Mouse (Mus musculus) embryo, embryonic 11 days (tissue): ENCODE measurements around the gene Gm10392.

Source experiments
- DNase-seq: peaks from one replicate; pipeline ENCODE4 v3.0.0-alpha.2; 2015

Gm10392 gene

DNA sequence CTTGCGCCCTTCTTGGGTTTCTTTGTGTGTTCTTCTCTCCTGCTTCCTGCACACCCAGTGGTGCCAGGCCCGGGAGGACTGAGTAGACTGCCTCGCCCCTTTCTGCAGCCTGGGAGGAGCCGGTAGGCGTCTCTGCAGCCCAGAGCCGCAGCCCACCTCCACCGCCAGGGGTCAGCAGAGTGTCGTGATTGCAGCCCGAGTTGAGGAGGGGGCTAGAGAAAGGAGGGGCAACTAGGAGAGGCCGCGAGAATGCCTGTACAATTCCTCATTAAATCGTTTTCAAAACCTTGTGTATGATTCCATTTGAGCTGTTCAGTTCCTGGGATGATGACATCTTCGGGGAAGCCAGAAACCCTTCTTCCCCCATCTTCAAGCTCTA is 27.9 kb downstream of the Gm10392 start:
- peak; percentile 95 for DNase-seq

DNA sequence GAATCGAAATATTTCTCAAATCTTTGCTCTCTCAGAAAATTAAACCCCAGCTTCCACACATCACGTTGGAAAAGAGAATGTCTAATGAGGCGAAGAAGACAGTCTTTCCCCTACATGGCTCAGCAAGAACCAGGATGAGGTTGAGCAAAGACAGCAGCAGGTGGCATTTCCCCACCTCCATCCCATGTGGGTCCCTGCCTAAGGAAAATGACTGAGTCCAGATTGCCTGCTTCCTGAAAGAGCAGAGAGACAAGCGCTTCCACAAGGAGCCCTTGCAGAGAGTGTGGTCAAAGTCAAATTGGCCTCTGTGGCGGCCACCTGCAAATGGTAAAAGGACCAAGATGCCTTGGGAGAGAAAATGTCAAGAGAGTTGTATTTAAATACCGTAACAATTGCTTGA is 28.5 kb downstream of the Gm10392 start:
- DNase-seq: no peak

DNA sequence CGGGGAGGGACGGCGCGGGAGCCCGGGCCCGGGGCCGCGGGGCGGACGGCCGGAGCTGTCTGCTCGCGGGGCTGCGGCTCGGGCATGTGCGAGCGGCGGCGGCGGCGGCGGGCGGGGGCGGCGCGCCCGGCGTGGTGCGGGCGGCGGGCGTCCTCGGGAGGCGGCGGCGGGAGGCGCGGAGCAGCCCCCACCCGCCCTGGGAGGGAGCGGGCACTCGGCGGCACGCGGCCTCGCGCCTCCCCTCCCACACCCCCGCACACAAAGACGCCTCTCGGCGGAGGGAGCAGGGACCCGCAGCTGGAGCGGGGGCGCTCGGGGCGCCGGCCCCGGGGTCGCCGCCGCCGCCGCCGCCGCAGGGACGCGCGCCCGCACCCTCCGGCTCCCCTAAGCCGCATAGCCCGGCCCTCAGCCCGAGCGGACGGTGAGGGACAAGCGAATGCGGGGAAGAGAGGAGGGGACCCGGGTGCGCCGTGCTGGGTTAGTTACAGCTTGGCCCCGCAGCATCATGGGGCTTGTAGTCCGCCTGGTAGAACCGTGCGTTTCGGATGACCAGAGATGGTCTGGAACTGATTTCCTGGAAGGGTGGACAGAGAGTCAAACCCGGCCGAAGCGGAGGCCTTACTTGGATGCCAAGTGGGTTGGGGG is 29.3 kb downstream of the Gm10392 start, which contains the start of gene Ankrd13b:
Gene Ankrd13b (minus strand): TSS at position 88 of the 645 bp plus-strand sequence.
- DNase-seq: peak; percentile 91

DNA sequence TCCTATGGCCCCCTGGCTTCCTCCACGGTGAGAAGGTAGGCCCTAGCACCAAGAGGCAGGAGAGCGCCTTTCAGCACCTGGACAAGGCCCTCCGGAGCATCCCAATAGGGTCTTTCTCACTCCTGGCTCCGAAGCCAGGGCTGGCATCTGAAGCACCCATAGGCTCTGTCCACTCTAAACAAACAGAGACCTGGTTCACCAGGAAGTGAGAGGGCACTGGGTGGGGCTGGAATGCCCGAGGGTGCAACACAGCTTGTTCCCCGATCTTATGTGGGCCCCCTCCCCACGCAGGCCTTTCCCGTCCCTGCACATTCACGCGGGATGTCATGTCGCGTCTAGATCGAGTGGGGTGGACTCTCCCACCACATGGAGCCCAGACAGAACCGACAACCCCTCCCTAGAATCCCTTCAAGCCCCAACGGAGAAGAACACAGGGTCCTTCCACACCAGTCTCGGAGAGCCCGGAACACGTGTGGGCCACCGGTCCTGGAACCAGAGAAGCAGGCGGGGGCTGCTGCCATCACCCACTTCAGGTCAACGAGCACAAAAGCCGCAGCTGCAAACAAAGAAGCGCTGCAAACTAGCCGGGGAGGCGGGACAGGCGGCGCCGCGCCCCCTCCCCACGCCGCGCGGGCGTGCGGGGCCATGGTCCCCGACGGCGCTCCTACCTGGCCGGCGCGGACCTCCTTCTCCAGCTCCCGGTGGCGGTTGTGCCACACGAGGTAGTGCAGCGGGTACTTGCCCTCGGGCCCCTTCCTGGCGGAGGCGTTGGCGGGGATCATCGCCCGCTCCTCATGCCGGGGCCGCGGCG is 30.0 kb downstream of the Gm10392 start:
- peak; percentile 50 for DNase-seq

DNA sequence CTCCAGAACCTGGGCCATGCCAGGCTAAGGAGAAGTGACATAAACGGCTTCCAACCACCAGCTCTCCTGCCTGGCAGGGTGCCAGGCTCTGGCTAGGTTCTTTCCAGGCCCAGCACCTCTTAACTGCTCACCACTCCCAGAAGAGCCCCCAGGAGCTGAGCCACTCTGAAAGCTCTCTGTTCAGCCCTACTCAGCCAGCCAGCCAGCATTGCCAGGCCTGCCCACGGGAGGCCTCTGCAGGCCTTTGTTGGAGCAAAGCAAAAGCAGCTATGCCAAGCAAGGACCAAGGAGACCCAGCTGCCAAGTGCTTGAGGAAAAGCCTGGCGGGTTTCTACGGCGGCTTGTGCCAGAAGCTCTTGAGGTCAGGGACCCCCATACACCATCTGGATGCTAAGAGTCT is 32.2 kb downstream of the Gm10392 start:
- no peak for DNase-seq

DNA sequence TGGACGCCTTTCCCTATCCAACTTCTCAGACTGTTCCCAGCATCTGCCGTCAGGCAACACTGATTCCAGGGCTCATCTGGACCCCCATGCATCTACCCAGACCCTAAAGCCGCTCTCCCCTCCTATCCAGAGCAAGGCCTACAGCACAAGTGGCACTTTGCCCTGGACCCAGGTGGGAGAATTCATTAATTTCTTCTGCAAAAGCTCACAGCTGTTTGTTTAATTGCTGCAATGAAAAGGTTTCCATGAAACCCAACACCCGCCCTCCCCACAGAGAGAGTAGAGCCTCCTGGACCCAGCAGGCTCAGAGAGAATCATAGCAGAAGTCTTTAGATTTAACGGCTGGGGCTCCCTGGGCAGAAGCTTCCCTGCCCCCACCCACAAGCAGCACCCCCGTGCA is 33.8 kb downstream of the Gm10392 start:
- DNase-seq: no peak

DNA sequence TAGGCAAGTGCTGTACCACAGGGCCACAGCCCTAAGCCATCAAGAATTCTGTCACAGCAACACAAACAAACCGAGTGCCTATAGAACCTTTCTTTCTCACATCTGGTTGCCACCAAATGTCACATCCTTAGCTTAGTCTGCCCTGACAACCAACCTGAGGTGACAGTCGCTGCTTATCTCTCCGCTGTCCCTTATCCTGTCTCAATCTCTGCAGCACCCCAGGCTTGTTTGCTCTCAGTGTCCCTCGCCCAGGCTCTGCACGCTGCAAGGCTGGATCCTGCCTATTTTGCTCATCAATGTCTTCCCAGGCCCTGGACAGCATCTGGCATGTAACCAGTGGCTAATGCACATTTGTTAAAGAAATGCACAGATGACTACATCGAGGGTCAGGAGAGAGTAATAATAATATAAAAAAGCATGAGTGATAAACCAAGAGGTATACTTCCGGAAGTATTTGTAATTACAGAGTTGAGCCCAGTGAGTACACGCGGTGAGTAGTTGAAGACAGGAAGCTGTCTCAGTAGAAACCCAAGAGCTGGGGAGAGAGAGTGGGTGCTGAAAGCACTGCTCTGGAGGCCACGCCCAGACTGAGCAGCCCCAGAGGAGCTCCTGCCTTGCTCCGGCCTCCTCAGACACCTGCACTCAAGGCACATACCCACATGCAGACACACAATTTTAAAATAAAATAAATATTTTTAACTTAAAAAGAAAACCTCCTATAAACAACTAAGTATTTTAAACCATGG is 35.3 kb downstream of the Gm10392 start:
- DNase-seq: no peak

DNA sequence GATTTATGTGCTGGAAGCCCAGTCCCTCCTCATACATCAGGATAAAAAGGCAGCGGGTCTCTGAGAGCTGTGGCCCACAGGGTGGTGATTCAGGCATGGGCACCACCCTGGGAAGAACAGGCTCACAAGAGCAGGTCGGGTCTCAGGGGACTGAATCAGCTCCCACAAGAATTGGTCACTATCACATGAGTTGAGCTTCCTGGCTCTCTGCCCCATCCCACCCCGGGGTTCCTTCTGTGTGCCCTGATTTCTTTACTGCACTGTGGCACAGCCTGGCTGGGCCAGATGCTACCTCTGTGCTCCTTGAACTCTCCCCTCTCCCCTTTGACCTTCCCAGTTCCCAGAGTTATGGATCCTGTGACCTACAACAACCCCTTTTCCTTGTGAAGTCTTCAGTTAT is 36.0 kb downstream of the Gm10392 start:
- no peak for DNase-seq

DNA sequence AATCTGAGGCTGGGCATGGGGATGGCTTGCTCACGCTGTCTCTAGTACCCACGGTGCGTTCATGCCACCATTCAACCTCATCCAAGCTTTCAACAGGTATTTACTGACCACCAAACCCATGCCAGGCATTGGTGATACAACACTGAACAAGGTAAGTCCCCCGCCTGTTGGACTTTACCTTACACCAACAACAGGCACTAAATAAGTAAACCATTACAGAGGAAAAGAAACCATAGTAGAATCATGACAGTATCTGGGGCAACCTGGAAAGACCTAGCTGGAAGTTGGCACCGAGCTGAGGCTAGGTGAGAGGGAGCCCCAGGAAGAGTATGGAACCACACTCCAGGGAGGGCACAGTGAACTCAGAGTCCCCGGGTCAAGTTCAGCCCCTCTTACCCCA is 42.1 kb downstream of the Gm10392 start:
- no peak for DNase-seq

DNA sequence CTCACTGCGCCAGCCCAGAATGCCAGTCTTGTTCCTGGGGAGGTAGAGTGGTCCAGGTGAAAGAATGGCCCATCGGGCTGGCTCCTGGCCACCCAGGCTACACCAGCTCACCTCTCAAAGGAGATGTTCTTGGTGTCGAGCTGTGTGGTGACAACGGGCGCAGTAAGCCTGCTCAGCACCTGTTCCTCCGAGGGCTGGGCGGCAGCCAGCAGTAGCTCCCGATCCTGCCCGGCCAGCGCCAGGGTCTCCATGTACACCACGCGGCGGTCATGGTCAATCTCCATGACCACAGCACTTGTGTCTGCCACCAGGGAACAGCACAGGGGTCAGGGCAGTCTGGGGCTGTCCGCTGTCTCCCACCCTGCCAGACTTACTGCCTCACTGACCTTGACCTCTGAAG is 42.8 kb downstream of the Gm10392 start:
- no peak for DNase-seq

DNA sequence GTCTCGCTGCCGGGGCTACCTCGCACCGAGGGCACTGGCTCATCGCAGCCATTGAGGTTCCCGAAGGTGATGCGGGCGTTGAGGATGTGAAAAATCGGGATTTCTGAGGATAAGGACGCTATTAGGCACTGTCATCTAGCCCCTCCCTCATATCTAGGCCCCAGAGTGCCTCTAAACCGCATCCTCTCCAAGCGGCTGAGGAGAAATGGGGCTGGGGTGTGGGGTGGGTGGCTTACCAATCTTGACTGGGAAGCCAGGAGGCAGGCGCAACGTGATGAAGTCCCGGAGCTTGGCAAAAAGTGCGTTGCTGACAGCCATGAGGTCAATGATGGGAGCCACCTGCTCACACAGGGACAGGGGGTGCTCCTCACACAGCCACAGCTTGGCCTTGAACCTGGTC is 46.2 kb downstream of the Gm10392 start:
- no peak for DNase-seq

DNA sequence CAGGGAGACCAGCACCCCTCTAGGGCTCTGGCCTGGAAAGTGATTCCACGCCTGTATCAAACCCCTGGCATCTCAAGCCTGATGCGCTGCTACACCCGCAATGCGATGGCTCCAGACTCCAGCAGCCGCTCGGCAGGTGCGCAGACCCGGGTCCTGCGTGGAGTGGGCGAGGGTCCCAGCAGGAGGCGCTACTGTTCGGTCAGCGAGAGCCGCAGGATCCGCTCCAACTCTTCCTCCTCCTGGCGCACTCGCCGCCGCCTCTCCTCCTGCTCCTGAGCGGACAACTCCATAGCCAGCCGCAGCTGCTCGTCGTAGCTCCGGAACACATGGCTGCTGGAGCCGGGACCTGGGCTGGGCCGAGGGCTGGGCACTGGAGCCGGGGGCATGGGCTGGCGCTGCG is 47.6 kb downstream of the Gm10392 start:
- no peak for DNase-seq

DNA sequence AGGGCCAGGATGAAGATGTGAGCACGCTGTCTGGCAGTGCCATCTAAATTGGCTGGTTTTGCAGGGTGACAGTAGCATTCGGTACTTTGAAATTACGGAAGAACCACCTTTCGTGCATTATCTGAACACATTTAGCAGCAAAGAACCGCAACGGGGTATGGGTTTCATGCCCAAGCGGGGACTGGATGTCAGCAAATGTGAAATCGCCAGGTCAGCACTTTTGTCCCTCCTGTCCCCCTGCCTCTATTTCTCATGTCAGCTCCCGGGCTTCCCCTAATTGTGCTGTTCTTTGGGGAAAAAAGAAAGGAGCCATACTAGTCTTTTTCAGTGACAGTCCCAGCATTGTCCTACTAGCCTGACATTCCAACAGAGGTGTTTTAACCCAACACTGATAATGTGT is 50.6 kb downstream of the Gm10392 start:
- DNase-seq: no peak

DNA sequence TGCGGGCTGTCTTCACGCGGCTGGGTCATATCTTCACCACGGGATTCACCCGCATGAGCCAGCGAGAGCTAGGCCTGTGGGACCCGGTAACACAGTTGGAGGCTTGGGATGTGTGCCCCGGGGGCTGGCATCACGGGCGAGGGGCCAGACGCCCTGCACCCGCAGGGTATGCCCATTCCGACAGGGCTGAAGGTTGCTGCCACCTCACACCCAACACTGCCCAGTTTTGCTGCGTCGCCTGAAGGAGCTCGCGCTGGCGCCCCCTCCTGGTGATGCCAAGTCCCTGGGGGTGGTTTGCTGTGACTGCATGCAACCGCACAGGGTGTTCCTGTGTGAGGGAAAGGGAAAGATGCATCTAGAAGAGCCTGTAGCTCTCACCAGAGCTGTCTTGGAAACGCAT is 51.2 kb downstream of the Gm10392 start:
- DNase-seq: peak; percentile 79

DNA sequence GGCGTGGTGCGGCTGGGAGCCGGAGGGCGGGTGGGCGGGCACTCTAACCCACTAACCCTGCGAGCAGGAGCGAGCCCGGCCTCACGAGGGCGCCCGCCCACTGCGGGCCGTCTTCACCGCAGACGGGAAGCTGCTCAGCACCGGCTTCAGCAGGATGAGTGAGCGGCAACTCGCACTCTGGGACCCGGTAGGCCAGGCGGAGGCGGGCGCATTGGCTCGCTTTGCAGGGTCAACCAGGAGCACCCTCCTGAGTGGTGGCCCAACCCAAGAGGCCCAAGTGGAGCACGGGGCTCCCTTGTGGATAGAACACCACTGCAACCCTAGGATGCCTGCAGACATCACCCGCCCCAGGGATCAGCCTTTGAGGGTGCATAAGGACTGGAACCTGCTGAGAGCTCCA is 51.8 kb downstream of the Gm10392 start:
- peak; percentile 73 for DNase-seq
